Mouse (Mus musculus) MEL (cell line): ENCODE results near the gene Acyp1.

Experiments
- CTCF ChIP-seq, 3 experiments: IDR thresholded peaks in 2 of 3; conservative IDR thresholded peaks in 1 of 3; 2 replicates each; pipeline ENCODE4 v1.5.1; 2011 to 2012; ENCODE audit warnings: low read length in 3 of 3, low read depth in 2 of 3, mild to moderate bottlenecking in 2 of 3, improper control_type of control experiment in 1 of 3, inconsistent platforms in 1 of 3, mixed read lengths in 1 of 3, moderate library complexity in 1 of 3; ENCODE audit not compliant: control insufficient read depth in 1 of 3, insufficient read depth in 1 of 3, poor library complexity in 1 of 3, severe bottlenecking in 1 of 3
- NELFE ChIP-seq: IDR thresholded peaks from 2 replicates; pipeline ENCODE4 v1.6.1; 2011; ENCODE audit warnings: low read depth, low read length, improper control_type of control experiment
- POLR2A ChIP-seq, 2 experiments: IDR thresholded peaks; 2 replicates each; pipeline ENCODE4 v1.6.1; 2011 to 2012; ENCODE audit warnings: low read length in 2 of 2, mild to moderate bottlenecking in 2 of 2, control low read depth in 1 of 2, improper control_type of control experiment in 1 of 2, low read depth in 1 of 2, moderate library complexity in 1 of 2; ENCODE audit not compliant: control insufficient read depth in 1 of 2, insufficient read depth in 1 of 2, poor library complexity in 1 of 2
- TBP ChIP-seq: IDR thresholded peaks from 2 replicates; pipeline ENCODE4 v1.8.0; 2011; ENCODE audit warnings: low read depth, low read length, improper control_type of control experiment

- TF ChIP-seq NELFE (no peak), TBP (no peak), CTCF (IDR thresholded peaks at IDR 0.05 in 2 of 3, conservative IDR thresholded peaks at IDR 0.05 in 1 of 3; ENCODE audit: control insufficient read depth in 1 of 3, insufficient read depth in 1 of 3, low read depth in 2 of 3, low read length in 3 of 3, poor library complexity in 1 of 3, severe bottlenecking in 1 of 3) (no peak), POLR2A (IDR thresholded peaks at IDR 0.05; ENCODE audit: control insufficient read depth in 1 of 2, insufficient read depth in 1 of 2, low read depth in 1 of 2, low read length in 2 of 2, poor library complexity in 1 of 2) (no peak)
Observed at GRCm38 (mm10) chr12:85303256-85303655, 15.0 kb upstream of the Acyp1 start.
